Mouse (Mus musculus): Measurements from ENCODE around the gene Tcf3. TPM values are rescaled to one million over a fixed set of nuclear protein-coding genes. Genes with fewer than 3 reads are reported as not detected.

Gene Tcf3
- polyA plus RNA-seq, 1 experiment from 2014 or later: 83.7 TPM

- 1% methylated on average over 37 of the region's 60 CpGs for WGBS
- peak overlapping the region; percentile 97 for H3K4me3 ChIP-seq (replicated peaks; ENCODE audit: low read depth, low read length)
- H3K9ac ChIP-seq (ENCODE audit: low read depth, low read length): peak overlapping the region; percentile 99
- H3K27me3 ChIP-seq (ENCODE audit: insufficient read depth, low read length): no peaks in the 10 kb centered on the region
- H3K27ac ChIP-seq: peak overlapping the region; percentile 96
- peaks cover 16% of the 10 kb centered on the region for H3K36me3 ChIP-seq (ENCODE audit: insufficient read depth, low read length)
- peak overlapping the region; percentile 85 for H3K4me2 ChIP-seq (ENCODE audit: low read length)
- DNase-seq (ENCODE audit: low spot score): peak; percentile 69
- TF ChIP-seq CTCF (IDR thresholded peaks at IDR 0.05; ENCODE audit: low read depth): no peak
- ATAC-seq (replicated peaks; ENCODE audit: low FRiP score, low read depth): peak; percentile 1; the same call in 1 of the 2 replicates
- H3K9me3 ChIP-seq (replicated peaks; ENCODE audit: low read length): no peaks in the 10 kb centered on the region
- H3K4me1 ChIP-seq (replicated peaks; ENCODE audit: insufficient read depth, low read length): peaks cover 8% of the 10 kb centered on the region; the same call in 1 of the 2 replicates
Observed at GRCm38 (mm10) chr10:80432936-80433512, 423 bp downstream of the Tcf3 start.

GRCm38 (mm10) chr10:80432387-80432785 is 1.1 kb downstream of the Tcf3 start:
- Histone ChIP-seq H3K9me3 (replicated peaks; ENCODE audit: low read length) (no peaks in the 10 kb centered on the region), H3K4me3 (replicated peaks; ENCODE audit: low read depth, low read length) (peak overlapping the region; percentile 97), H3K4me2 (ENCODE audit: low read length) (peak overlapping the region; percentile 85), H3K27ac (peak overlapping the region; percentile 96; the same call in 1 of the 2 replicates), H3K4me1 (replicated peaks; ENCODE audit: insufficient read depth, low read length) (peaks cover 8% of the 10 kb centered on the region; the same call in 1 of the 2 replicates), H3K27me3 (ENCODE audit: insufficient read depth, low read length) (no peaks in the 10 kb centered on the region), H3K36me3 (ENCODE audit: insufficient read depth, low read length) (peaks cover 21% of the 10 kb centered on the region), H3K9ac (ENCODE audit: low read depth, low read length) (peak overlapping the region; percentile 99)
- ATAC-seq (replicated peaks; ENCODE audit: low FRiP score, low read depth): no peak
- no peak for TF ChIP-seq CTCF (IDR thresholded peaks at IDR 0.05; ENCODE audit: low read depth)
- WGBS: 1% methylated on average over 4 of the region's 4 CpGs
- no peak for DNase-seq (ENCODE audit: low spot score)

- DNase-seq (ENCODE audit: low spot score) (no peak), ATAC-seq (replicated peaks; ENCODE audit: low FRiP score, low read depth) (no peak)
- Histone ChIP-seq H3K36me3 (ENCODE audit: insufficient read depth, low read length) (peaks cover 26% of the 10 kb centered on the region), H3K4me1 (replicated peaks; ENCODE audit: insufficient read depth, low read length) (peaks cover 8% of the 10 kb centered on the region; the same call in 1 of the 2 replicates), H3K4me3 (replicated peaks; ENCODE audit: low read depth, low read length) (peak overlapping the region; percentile 97), H3K9ac (ENCODE audit: low read depth, low read length) (peak overlapping the region; percentile 99), H3K27ac (no peak overlapping the region), H3K4me2 (ENCODE audit: low read length) (peak overlapping the region; percentile 85), H3K9me3 (replicated peaks; ENCODE audit: low read length) (no peaks in the 10 kb centered on the region), H3K27me3 (ENCODE audit: insufficient read depth, low read length) (no peaks in the 10 kb centered on the region)
- TF ChIP-seq CTCF (IDR thresholded peaks at IDR 0.05; ENCODE audit: low read depth): no peak
- WGBS: 9% methylated on average over 15 of the region's 16 CpGs
Observed at GRCm38 (mm10) chr10:80431570-80432386, 1.7 kb downstream of the Tcf3 start.

GRCm38 (mm10) chr10:80430375-80430980 is 3.0 kb downstream of the Tcf3 start:
- no peak overlapping the region for H3K4me2 ChIP-seq (ENCODE audit: low read length)
- no peak overlapping the region for H3K4me3 ChIP-seq (replicated peaks; ENCODE audit: low read depth, low read length)
- no peak for DNase-seq (ENCODE audit: low spot score)
- H3K27me3 ChIP-seq (ENCODE audit: insufficient read depth, low read length): no peaks in the 10 kb centered on the region
- peaks cover 39% of the 10 kb centered on the region for H3K36me3 ChIP-seq (ENCODE audit: insufficient read depth, low read length)
- no peak for TF ChIP-seq CTCF (IDR thresholded peaks at IDR 0.05; ENCODE audit: low read depth)
- H3K9ac ChIP-seq (ENCODE audit: low read depth, low read length): no peak overlapping the region
- 0 out of 2 replicates have a peak, but pooled peaks cover 8% of the 10 kb centered on the region for H3K4me1 ChIP-seq (replicated peaks; ENCODE audit: insufficient read depth, low read length)
- H3K9me3 ChIP-seq (replicated peaks; ENCODE audit: low read length): no peaks in the 10 kb centered on the region
- 60% methylated on average over 8 of the region's 8 CpGs for WGBS
- no peak overlapping the region; the same call in 1 of the 2 replicates for H3K27ac ChIP-seq
- no peak for ATAC-seq (replicated peaks; ENCODE audit: low FRiP score, low read depth)

GRCm38 (mm10) chr10:80429800-80430199 is 3.6 kb downstream of the Tcf3 start:
- H3K9ac ChIP-seq (ENCODE audit: low read depth, low read length): no peak overlapping the region
- H3K27ac ChIP-seq: no peak overlapping the region
- no peak overlapping the region for H3K4me2 ChIP-seq (ENCODE audit: low read length)
- 72% methylated on average over 8 of the region's 8 CpGs for WGBS
- ATAC-seq (replicated peaks; ENCODE audit: low FRiP score, low read depth) (no peak), DNase-seq (ENCODE audit: low spot score) (no peak)
- H3K4me1 ChIP-seq (replicated peaks; ENCODE audit: insufficient read depth, low read length): 0 out of 2 replicates have a peak, but pooled peaks cover 8% of the 10 kb centered on the region
- no peaks in the 10 kb centered on the region for H3K27me3 ChIP-seq (ENCODE audit: insufficient read depth, low read length)
- no peaks in the 10 kb centered on the region for H3K9me3 ChIP-seq (replicated peaks; ENCODE audit: low read length)
- H3K4me3 ChIP-seq (replicated peaks; ENCODE audit: low read depth, low read length): no peak overlapping the region
- no peak for TF ChIP-seq CTCF (IDR thresholded peaks at IDR 0.05; ENCODE audit: low read depth)
- peaks cover 46% of the 10 kb centered on the region for H3K36me3 ChIP-seq (ENCODE audit: insufficient read depth, low read length)

GRCm38 (mm10) chr10:80425041-80425440 is 8.4 kb downstream of the Tcf3 start:
- Histone ChIP-seq H3K4me2 (ENCODE audit: low read length) (no peak overlapping the region), H3K4me1 (replicated peaks; ENCODE audit: insufficient read depth, low read length) (no peaks in the 10 kb centered on the region), H3K36me3 (ENCODE audit: insufficient read depth, low read length) (peaks cover 80% of the 10 kb centered on the region), H3K9me3 (replicated peaks; ENCODE audit: low read length) (no peaks in the 10 kb centered on the region), H3K9ac (ENCODE audit: low read depth, low read length) (no peak overlapping the region), H3K27me3 (ENCODE audit: insufficient read depth, low read length) (no peaks in the 10 kb centered on the region), H3K4me3 (replicated peaks; ENCODE audit: low read depth, low read length) (no peak overlapping the region), H3K27ac (no peak overlapping the region)
- TF ChIP-seq CTCF (IDR thresholded peaks at IDR 0.05; ENCODE audit: low read depth): peak; percentile 26; the same call in 1 of the 2 replicates
- 94% methylated on average over 3 of the region's 3 CpGs for WGBS
- DNase-seq (ENCODE audit: low spot score) (no peak), ATAC-seq (replicated peaks; ENCODE audit: low FRiP score, low read depth) (no peak)
